Mouse (Mus musculus) heart, postnatal 0 days (tissue): ENCODE data around the gene Dusp1.

Experiments used
- CTCF ChIP-seq: IDR thresholded peaks from 2 replicates; pipeline ENCODE4 v1.5.1; 2016; ENCODE audit warnings: antibody characterized with exemption, control low read depth, low read depth
- EP300 ChIP-seq: IDR thresholded peaks from 2 replicates; pipeline ENCODE4 v1.6.1; 2016; ENCODE audit warnings: antibody characterized with exemption, low read depth

- TF ChIP-seq CTCF: no peak
- TF ChIP-seq EP300: no peak
Observed at GRCm38 (mm10) chr17:26498626-26499025, 63.3 kb downstream of the Dusp1 start.
